Mouse (Mus musculus): ENCODE measurements around the gene Gm21969.

DNA sequence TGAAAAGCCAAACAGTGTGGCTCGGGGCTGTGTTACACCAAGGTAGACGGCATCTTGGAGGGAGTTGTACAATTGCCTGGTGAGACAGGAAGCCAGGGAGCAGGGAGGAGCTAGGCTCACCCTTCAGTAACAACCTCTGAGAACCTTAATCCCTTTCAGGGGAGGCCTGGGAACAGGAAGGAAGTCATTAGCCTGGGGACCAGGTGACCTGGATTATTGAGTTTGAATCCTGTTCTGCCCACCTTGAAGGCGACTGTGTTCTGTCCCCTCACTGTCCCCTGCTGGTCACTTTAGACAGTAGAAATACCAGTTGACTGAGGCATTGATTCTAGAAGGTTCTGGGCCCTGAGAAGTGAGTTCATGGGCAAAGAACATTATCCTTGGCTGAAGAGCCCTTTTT lies 8.9 kb upstream of the Gm21969 start:
- peak; percentile 12; the same call in 1 of the 2 replicates for TF ChIP-seq CTCF (IDR thresholded peaks at IDR 0.05; ENCODE audit: extremely low read depth, insufficient read length, insufficient replicate concordance, low read depth, low read length)
- no peak for TF ChIP-seq POLR2A (IDR thresholded peaks at IDR 0.05; ENCODE audit: low read depth, low read length)

Measured in small intestine, adult 2 months (tissue).